Mouse (Mus musculus) liver, postnatal 0 days (tissue): Measurements from ENCODE around the gene Lrrfip1. TPM values are rescaled to one million over a fixed set of nuclear protein-coding genes. Genes with fewer than 3 reads are reported as not detected.
A peak's percentile ranks its signal among the peaks of the same experiment; 100 is the strongest.

Experiments
- ATAC-seq: fragments of 200-750 bp; cut with Nextera tagmentation; 2 replicates; pipeline ENCODE4 v1.8.0; 2017; ENCODE audit warnings: mild to moderate bottlenecking, moderate library complexity
- DNase-seq: peaks from one replicate; pipeline ENCODE4 v3.0.0-alpha.2; 2016
- H3K27ac ChIP-seq: fragments of 300-500 bp; sonication (generic); 2 replicates; pipeline ENCODE4 v1.5.1; 2014; ENCODE audit warnings: antibody characterized with exemption, moderate library complexity, mild to moderate bottlenecking, low read depth
- H3K27me3 ChIP-seq: fragments of 300-500 bp; sonication (generic); 2 replicates; pipeline ENCODE4 v1.6.1; 2014; ENCODE audit warnings: low read length, control low read depth, mixed read lengths; ENCODE audit not compliant: insufficient read depth
- H3K36me3 ChIP-seq: fragments of 300-500 bp; sonication (generic); replicated peaks from 2 replicates; pipeline ENCODE4 v1.6.1; 2014; ENCODE audit warnings: mild to moderate bottlenecking, control low read depth, low read length, moderate library complexity, mixed read lengths; ENCODE audit not compliant: insufficient read depth
- H3K4me1 ChIP-seq: fragments of 300-500 bp; sonication (generic); 2 replicates; pipeline ENCODE4 v1.6.1; 2014; ENCODE audit warnings: antibody characterized with exemption, mild to moderate bottlenecking, control low read depth; ENCODE audit not compliant: insufficient read depth
- H3K4me2 ChIP-seq: fragments of 300-500 bp; sonication (generic); 2 replicates; pipeline ENCODE4 v1.6.1; 2014; ENCODE audit warnings: low read depth, mild to moderate bottlenecking, low read length, moderate library complexity, mixed read lengths
- H3K4me3 ChIP-seq: fragments of 300-500 bp; sonication (generic); 2 replicates; pipeline ENCODE4 v1.5.1; 2014; ENCODE audit warnings: low read depth, low read length
- H3K9ac ChIP-seq: fragments of 300-500 bp; sonication (generic); replicated peaks from 2 replicates; pipeline ENCODE4 v1.6.1; 2014; ENCODE audit warnings: mild to moderate bottlenecking, moderate library complexity
- H3K9me3 ChIP-seq: fragments of 300-500 bp; sonication (generic); 2 replicates; pipeline ENCODE4 v1.6.1; 2016; ENCODE audit warnings: mild to moderate bottlenecking, control low read depth, low read length, mixed read lengths
- CTCF ChIP-seq: sonication (generic); IDR thresholded peaks from 2 replicates; pipeline ENCODE4 v1.5.1; 2016; ENCODE audit warnings: antibody characterized with exemption, low read depth
- EP300 ChIP-seq: IDR thresholded peaks from 2 replicates; pipeline ENCODE4 v1.6.1; 2016; ENCODE audit warnings: antibody characterized with exemption, low read depth, mild to moderate bottlenecking
- WGBS: fragments of 180-500 bp; shearing (Covaris S2); extraction: QIAGEN DNeasy Blood & Tissue Kit; methylation state at CpG from one replicate; pipeline ENCODE4 v1.1.7; 2014; ENCODE audit not compliant: insufficient replicate concordance; 5-methylcytosine and 5-hydroxymethylcytosine counted together
- polyA plus RNA-seq: library from polyadenylated mRNA; unstranded; fragments of >200 nt; fragmentation: Nextera tagmentation; extraction: Ambion mirVana; gene quantifications from 2 replicates; pipeline ENCODE4 v1.2.1, GENCODE M21; 2015

Lrrfip1 gene
- polyA plus RNA-seq, 1 experiment from 2014 or later = 21.9 TPM

DNA sequence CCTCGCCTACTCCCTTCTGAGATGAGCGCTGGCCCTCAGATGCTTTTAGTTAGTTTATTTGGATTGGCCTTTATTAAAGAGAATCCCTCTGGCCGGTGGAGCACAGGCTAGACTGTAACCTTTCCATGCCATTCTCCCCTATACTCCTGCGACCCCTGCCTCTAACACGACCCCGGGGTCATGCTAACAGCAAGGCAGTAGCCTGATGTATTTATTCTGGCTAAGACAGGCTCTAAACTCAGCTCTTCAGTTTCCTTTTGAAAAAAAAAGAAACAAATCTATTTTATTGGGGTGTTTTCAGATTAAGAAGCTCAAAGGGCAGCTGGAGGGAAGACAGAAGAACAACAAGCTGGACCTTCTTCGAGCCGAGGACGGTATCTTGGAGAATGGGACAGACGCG is 123.6 kb downstream of the Lrrfip1 start:
- no peak overlapping the region for H3K27ac ChIP-seq
- no peak overlapping the region for H3K4me2 ChIP-seq
- DNase-seq = no peak
- no peaks in the 10 kb centered on the region for H3K9me3 ChIP-seq
- TF ChIP-seq CTCF (no peak), EP300 (no peak)
- H3K4me1 ChIP-seq = no peaks in the 10 kb centered on the region
- H3K27me3 ChIP-seq = no peaks in the 10 kb centered on the region
- peaks cover 73% of the 10 kb centered on the region for H3K36me3 ChIP-seq
- H3K9ac ChIP-seq = no peak overlapping the region
- ATAC-seq = no peak
- WGBS = 81% methylated on average over 11 of the region's 11 CpGs
- H3K4me3 ChIP-seq = no peak overlapping the region

DNA sequence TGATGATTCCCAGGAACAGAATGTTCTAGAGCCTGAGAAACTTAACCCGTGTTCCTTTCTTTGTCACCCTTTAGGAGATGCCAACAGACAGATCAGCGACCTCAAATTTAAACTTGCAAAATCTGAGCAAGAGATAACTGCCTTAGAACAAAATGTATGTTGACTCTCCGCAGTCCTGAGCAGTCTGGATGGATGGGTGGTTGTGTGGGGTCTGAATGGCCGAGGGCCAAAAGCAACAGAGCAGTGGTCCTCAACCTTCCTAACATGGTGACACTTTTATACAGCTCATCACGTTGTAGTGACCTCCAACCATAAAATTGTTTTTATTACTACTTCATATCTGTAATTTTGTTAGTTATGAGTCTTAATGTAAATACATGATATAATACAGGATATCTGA is 124.5 kb downstream of the Lrrfip1 start:
- 83% methylated on average over 5 of the region's 5 CpGs for WGBS
- Histone ChIP-seq H3K9me3 (no peaks in the 10 kb centered on the region), H3K9ac (no peak overlapping the region), H3K27me3 (no peaks in the 10 kb centered on the region), H3K4me3 (no peak overlapping the region), H3K27ac (no peak overlapping the region), H3K36me3 (peaks cover 79% of the 10 kb centered on the region), H3K4me1 (no peaks in the 10 kb centered on the region), H3K4me2 (no peak overlapping the region)
- TF ChIP-seq EP300 (0 out of 2 replicates have a peak, but pooled peaks have one; percentile 47), CTCF (no peak)
- ATAC-seq (no peak), DNase-seq (no peak)

DNA sequence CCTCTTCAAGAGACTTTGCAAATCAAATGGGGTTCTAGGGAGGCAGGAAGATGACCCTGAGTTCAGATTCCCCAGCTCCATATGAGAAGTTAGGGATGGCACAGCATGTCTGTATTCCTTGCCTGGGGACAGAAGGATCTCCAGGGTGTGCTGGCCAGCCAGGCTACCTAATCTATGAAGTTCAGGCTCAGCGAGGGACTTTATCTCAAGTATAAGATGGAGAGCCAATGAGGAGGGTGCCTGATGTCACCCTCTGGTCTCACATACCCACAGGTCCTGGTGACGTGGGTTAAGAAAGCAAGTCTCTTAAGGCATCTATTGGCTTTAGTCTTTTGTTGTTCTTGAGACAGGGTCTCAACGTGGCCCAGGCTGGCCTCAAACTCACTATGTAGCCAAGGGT is 124.9 kb downstream of the Lrrfip1 start:
- Histone ChIP-seq H3K27ac (no peak overlapping the region), H3K36me3 (peaks cover 80% of the 10 kb centered on the region), H3K4me2 (no peak overlapping the region), H3K9me3 (peaks cover 1% of the 10 kb centered on the region), H3K4me1 (no peaks in the 10 kb centered on the region), H3K9ac (no peak overlapping the region), H3K27me3 (no peaks in the 10 kb centered on the region), H3K4me3 (no peak overlapping the region)
- DNase-seq (no peak), ATAC-seq (no peak)
- 72% methylated on average over 3 of the region's 3 CpGs for WGBS
- no peak for TF ChIP-seq CTCF
- TF ChIP-seq EP300 = no peak

DNA sequence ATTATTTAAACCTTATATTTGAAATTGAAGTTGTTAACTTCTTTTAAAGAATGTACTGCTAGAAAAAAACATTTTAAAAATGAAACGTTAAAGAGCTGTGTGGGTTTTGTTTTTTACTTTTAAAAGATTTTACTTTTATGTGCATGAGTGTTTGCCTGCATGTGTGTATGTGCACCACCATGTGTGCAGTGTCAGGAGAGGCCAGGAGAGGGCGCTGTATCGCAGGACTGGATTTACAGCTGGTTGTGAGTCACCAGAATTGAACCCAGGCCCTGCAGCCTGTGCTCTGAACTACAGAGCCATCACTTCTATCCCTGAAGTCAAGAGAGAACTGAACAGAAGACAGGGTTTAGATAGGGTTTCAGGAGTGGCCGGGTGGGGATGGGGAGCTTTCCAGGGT is 130.3 kb downstream of the Lrrfip1 start:
- H3K4me1 ChIP-seq = no peaks in the 10 kb centered on the region
- no peak overlapping the region for H3K4me2 ChIP-seq
- no peak overlapping the region for H3K9ac ChIP-seq
- DNase-seq = no peak
- H3K4me3 ChIP-seq = no peak overlapping the region
- no peak for ATAC-seq
- H3K27ac ChIP-seq = no peak overlapping the region
- no peaks in the 10 kb centered on the region for H3K27me3 ChIP-seq
- TF ChIP-seq EP300 = no peak
- TF ChIP-seq CTCF = peak; percentile 35
- WGBS = 83% methylated on average over 4 of the region's 4 CpGs
- H3K36me3 ChIP-seq = peaks cover 43% of the 10 kb centered on the region
- H3K9me3 ChIP-seq = peaks cover 3% of the 10 kb centered on the region

DNA sequence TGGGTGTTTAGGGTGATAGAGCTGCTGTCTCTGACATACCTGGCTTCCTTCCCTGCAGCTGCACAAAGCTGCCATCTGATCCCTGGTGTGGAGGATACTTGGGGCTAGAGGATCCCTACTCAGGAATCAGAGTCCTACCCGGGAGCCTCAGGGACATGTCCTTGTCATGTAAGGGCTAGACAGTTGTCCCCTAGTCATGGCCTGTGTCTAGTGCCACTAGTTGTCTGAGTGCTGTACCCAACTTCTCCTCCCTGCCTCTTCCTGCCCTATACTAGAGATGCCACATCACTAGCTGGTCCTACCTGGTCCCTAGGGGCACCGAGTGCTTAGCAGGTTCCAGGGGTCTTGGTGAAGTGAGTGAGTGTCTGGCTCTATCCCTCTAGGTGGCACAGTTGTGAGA is 138.5 kb downstream of the Lrrfip1 start:
- 60% methylated on average over 2 of the region's 2 CpGs for WGBS

DNA sequence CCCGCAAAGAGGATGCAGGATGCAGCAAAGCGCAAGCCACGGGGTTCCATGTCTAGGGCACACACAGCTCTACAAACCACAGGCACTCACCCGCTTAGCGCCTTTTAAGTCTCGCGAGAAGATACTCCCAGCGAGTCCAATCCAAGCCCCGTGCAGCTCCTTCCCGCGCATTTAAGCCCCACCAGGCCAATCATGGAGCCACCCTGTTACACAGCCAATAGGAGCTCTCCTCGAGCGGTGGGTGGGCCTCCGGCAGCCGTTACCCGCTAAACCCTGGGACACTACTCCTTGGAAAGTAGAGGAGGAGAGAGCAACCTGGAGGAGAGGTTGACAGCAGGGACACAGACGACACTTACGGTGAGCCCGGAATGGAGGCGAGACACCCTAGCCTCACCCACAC is 146.3 kb downstream of the Lrrfip1 start, which contains the start of gene Rbm44:
Gene Rbm44, plus strand, starts transcription at position 277 of the 400 bp plus-strand sequence.
- no peak within 1 kb of the TSS for H3K4me3 ChIP-seq

More for the DNA sequence above, 138.5 kb downstream of the Lrrfip1 start:
- Histone ChIP-seq H3K9ac (no peak overlapping the region), H3K4me2 (no peak overlapping the region), H3K4me1 (no peaks in the 10 kb centered on the region), H3K27me3 (no peaks in the 10 kb centered on the region), H3K27ac (no peak overlapping the region), H3K4me3 (no peak overlapping the region), H3K9me3 (no peaks in the 10 kb centered on the region), H3K36me3 (no peaks in the 10 kb centered on the region)
- DNase-seq (no peak), ATAC-seq (no peak)
- TF ChIP-seq CTCF (no peak), EP300 (no peak)

DNA sequence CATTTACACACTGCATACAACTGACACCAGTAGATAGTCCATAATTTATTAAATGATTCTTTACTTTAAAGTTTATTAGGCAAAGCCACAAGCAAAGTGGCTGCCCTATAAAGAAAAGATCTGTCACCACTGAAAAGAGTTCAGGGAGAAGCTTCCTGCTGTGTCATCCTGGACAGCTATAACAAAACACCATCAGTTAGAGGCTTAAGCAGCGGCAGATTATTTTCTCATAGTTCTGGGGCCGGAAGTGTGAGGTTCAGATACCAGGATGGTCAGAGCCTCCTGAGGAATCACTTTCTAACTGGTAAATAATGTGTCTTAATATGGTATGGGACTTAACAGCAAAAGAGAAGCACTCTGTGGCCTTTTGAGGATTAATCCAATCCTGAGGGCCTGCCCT is 153.0 kb downstream of the Lrrfip1 start:
- Histone ChIP-seq H3K27ac (no peak overlapping the region), H3K9ac (no peak overlapping the region), H3K36me3 (no peaks in the 10 kb centered on the region), H3K4me2 (no peak overlapping the region), H3K4me3 (no peak overlapping the region), H3K4me1 (no peaks in the 10 kb centered on the region), H3K9me3 (no peaks in the 10 kb centered on the region), H3K27me3 (no peaks in the 10 kb centered on the region)
- no peak for ATAC-seq
- 69% methylated on average over 2 of the region's 2 CpGs for WGBS
- TF ChIP-seq CTCF = no peak
- TF ChIP-seq EP300 = no peak
- no peak for DNase-seq

More for the DNA sequence above, 146.3 kb downstream of the Lrrfip1 start, which contains the start of gene Rbm44:
- H3K9ac ChIP-seq = no peak within 1 kb of the TSS
- TF ChIP-seq CTCF = no peak
- no peak for TF ChIP-seq EP300
- no peaks in the 10 kb centered on the region for H3K4me1 ChIP-seq
- H3K9me3 ChIP-seq = no peaks in the 10 kb centered on the region
- DNase-seq (peak; percentile 21), ATAC-seq (peak; percentile 58)
- no peak within 1 kb of the TSS for H3K4me2 ChIP-seq
- no peak within 1 kb of the TSS for H3K27ac ChIP-seq
- H3K36me3 ChIP-seq = no peaks in the 10 kb centered on the region
- WGBS = 70% methylated on average over 20 of the region's 20 CpGs
- H3K27me3 ChIP-seq = no peaks in the 10 kb centered on the region
